Mouse (Mus musculus) limb, embryonic 12.5 days (tissue): Measurements from ENCODE around the gene Dusp15. TPM values are rescaled to one million over a fixed set of nuclear protein-coding genes. Genes with fewer than 3 reads are reported as not detected.
A peak's percentile ranks its signal among the peaks of the same experiment; 100 is the strongest.

Source experiments
- ATAC-seq: fragments of 200-750 bp; cut with Nextera tagmentation; 2 replicates; pipeline ENCODE4 v1.8.0; 2017; ENCODE audit warnings: low read depth, moderate TSS enrichment; ENCODE audit not compliant: insufficient number of reproducible peaks, insufficient read depth, low FRiP score, low TSS enrichment
- H3K27ac ChIP-seq: fragments of 300-500 bp; sonication (generic); 2 replicates; pipeline ENCODE4 v1.5.1; 2016; ENCODE audit warnings: mild to moderate bottlenecking, moderate library complexity
- H3K27me3 ChIP-seq: fragments of 300-500 bp; sonication (generic); 2 replicates; pipeline ENCODE4 v1.6.1; 2016; ENCODE audit warnings: mild to moderate bottlenecking, moderate library complexity
- H3K36me3 ChIP-seq: fragments of 300-500 bp; sonication (generic); 2 replicates; pipeline ENCODE4 v1.6.1; 2016; ENCODE audit warnings: mild to moderate bottlenecking, moderate library complexity
- H3K4me1 ChIP-seq: fragments of 300-500 bp; sonication (generic); replicated peaks from 2 replicates; pipeline ENCODE4 v1.6.1; 2016
- H3K4me2 ChIP-seq: fragments of 300-500 bp; sonication (generic); 2 replicates; pipeline ENCODE4 v1.6.1; 2016; ENCODE audit warnings: mild to moderate bottlenecking, moderate library complexity
- H3K4me3 ChIP-seq: fragments of 300-500 bp; sonication (generic); replicated peaks from 2 replicates; pipeline ENCODE4 v1.5.1; 2016; ENCODE audit warnings: mild to moderate bottlenecking
- H3K9ac ChIP-seq: fragments of 300-500 bp; sonication (generic); replicated peaks from 2 replicates; pipeline ENCODE4 v1.6.1; 2016; ENCODE audit warnings: mild to moderate bottlenecking, moderate library complexity
- H3K9me3 ChIP-seq: fragments of 300-500 bp; sonication (generic); 2 replicates; pipeline ENCODE4 v1.6.1; 2016; ENCODE audit warnings: mild to moderate bottlenecking, moderate library complexity
- WGBS: fragments of 180-500 bp; shearing (Covaris S2); methylation state at CpG from one replicate; pipeline ENCODE4 v1.1.7; 2016; 5-methylcytosine and 5-hydroxymethylcytosine counted together
- polyA plus RNA-seq: library from polyadenylated mRNA; unstranded; fragments of >200 nt; fragmentation: Nextera tagmentation; extraction: Ambion mirVana; gene quantifications from 2 replicates; pipeline ENCODE4 v1.2.1, GENCODE M21; 2016

Dusp15 gene
- polyA plus RNA-seq, 1 experiment from 2014 or later: 0.60 TPM

DNA sequence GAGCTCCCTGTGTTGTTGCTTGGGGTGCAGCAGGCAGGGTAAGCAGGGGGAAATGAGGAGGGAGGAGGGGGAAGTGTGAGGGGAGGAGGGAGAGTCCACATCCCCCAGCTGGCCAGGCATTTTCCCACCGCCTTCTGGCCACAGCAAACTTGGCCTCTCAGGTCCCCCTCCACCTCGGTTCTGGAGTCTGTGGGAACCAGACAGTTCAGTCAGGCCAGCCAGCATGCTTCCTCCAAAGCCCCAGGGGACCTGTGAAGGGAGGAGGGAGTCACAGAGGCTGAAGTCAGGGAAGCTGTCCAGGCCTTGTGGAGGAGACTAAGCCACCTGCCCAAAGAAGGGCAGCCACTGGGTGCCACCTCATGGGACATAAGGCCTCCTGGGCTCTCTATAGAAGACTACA, 21.2 kb downstream of the Dusp15 start:
- no peak overlapping the region for H3K4me2 ChIP-seq
- no peaks in the 10 kb centered on the region; the same call in 1 of the 2 replicates for H3K27me3 ChIP-seq
- WGBS: 18% methylated on average over 2 of the region's 2 CpGs
- no peaks in the 10 kb centered on the region for H3K36me3 ChIP-seq
- ATAC-seq: no peak
- no peaks in the 10 kb centered on the region for H3K9me3 ChIP-seq
- no peak overlapping the region for H3K4me3 ChIP-seq
- peaks cover 60% of the 10 kb centered on the region for H3K4me1 ChIP-seq
- H3K27ac ChIP-seq: no peak overlapping the region
- no peak overlapping the region for H3K9ac ChIP-seq

DNA sequence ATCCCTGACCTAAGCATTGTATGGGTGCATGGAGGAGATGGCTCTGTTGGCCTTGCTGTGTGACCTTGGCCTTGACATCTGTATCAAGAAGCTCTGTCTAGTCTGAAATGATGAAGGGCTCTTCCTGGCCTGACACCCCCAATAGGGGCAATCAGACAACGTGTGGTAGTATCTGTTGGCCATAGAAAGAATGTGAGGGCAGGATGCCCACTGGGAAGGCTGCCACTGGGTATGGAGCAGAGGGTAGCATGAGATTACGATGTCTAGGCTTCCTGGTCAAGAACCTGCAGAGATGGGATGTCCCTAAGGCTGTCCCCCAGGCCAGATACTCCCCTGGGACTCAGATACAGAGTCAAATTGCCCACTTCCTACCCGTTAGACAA, 22.5 kb downstream of the Dusp15 start:
- H3K9ac ChIP-seq: no peak overlapping the region
- H3K9me3 ChIP-seq: no peaks in the 10 kb centered on the region
- H3K4me2 ChIP-seq: no peak overlapping the region
- no peak for ATAC-seq
- no peaks in the 10 kb centered on the region for H3K36me3 ChIP-seq
- no peaks in the 10 kb centered on the region; the same call in 1 of the 2 replicates for H3K27me3 ChIP-seq
- no peak overlapping the region for H3K27ac ChIP-seq
- H3K4me1 ChIP-seq: peaks cover 72% of the 10 kb centered on the region
- 80% methylated on average over 3 of the region's 3 CpGs for WGBS
- H3K4me3 ChIP-seq: no peak overlapping the region

DNA sequence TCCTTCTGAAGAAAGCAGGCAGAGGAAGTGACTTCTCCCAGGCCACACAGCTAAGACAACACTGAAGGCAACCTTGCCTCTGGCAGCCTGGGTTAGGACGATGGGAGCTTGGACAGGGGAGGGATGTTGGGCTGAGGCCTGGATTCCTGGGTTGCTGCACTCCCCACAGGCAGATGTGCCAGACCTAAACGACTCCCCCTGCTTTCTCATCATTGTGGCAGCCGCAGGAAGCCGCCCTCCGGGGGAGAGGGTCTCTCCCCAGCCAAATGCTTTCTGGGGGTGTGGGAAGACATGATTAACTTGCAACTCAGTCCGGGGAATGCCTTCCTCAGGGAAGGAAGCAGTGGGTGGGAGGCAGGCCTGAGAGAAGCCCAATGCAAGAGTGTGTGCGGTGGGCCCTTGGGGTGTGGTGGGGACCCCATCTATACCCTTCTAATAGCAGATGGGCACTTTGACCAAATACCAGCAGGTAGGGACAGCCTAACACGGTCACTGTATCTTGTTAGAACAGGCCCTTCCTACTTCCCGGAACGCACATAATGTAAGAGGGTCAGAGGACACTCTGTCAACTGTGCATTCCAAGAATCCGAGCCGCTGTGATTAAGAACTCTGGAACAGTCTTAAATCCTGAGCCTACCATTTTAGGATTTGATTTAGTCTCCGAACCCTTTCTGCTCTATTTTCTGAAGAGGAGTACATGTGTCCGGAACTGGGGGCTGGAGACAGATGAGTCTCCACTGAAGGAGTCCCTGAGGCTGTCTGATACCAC, 23.1 kb downstream of the Dusp15 start:
- Histone ChIP-seq H3K27ac (no peak overlapping the region), H3K4me1 (peaks cover 73% of the 10 kb centered on the region)

DNA sequence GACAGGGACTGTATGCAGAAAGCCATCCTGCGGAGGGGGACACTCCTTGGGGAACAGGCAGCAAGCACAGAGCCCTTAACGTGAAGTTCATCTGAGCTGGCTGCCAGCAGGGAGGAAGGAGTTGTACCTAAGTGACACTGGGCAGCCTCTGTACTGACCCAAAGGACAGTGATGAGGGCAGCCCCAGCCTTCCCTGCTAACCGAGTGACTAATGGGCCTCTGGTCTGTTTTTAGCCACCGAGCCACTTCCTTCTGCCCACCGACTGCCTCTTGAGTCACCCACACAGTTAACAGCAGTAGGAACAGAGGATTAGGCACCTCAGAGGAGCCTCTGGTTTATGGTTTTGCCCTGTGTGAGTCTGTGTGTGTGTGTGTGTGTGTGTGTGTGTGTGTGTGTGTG, 24.1 kb downstream of the Dusp15 start:
- ATAC-seq: no peak
- no peak overlapping the region for H3K4me2 ChIP-seq
- H3K9me3 ChIP-seq: no peaks in the 10 kb centered on the region
- no peaks in the 10 kb centered on the region for H3K36me3 ChIP-seq
- H3K4me1 ChIP-seq: peaks cover 71% of the 10 kb centered on the region
- H3K9ac ChIP-seq: no peak overlapping the region
- H3K4me3 ChIP-seq: no peak overlapping the region
- H3K27ac ChIP-seq: no peak overlapping the region
- WGBS: 31% methylated on average over 5 of the region's 5 CpGs
- no peaks in the 10 kb centered on the region; the same call in 1 of the 2 replicates for H3K27me3 ChIP-seq

More for the DNA sequence above, 23.1 kb downstream of the Dusp15 start:
- WGBS: 51% methylated on average over 14 of the region's 14 CpGs
- no peak for ATAC-seq
- no peak overlapping the region for H3K9ac ChIP-seq
- no peaks in the 10 kb centered on the region for H3K9me3 ChIP-seq
- no peak overlapping the region for H3K4me3 ChIP-seq
- H3K36me3 ChIP-seq: no peaks in the 10 kb centered on the region
- H3K27me3 ChIP-seq: no peaks in the 10 kb centered on the region; the same call in 1 of the 2 replicates
- no peak overlapping the region for H3K4me2 ChIP-seq

GRCm38 (mm10) chr2:152926896-152927295, 24.6 kb downstream of the Dusp15 start:
- Histone ChIP-seq H3K9ac (no peak overlapping the region), H3K4me1 (peaks cover 71% of the 10 kb centered on the region), H3K27ac (no peak overlapping the region)

GRCm38 (mm10) chr2:152925189-152925872, 26.2 kb downstream of the Dusp15 start:
- WGBS: 28% methylated on average over 11 of the region's 11 CpGs
- Histone ChIP-seq H3K4me3 (no peak overlapping the region), H3K4me2 (no peak overlapping the region), H3K9ac (peak overlapping the region; percentile 34; the same call in 1 of the 2 replicates), H3K9me3 (no peaks in the 10 kb centered on the region), H3K27me3 (no peaks in the 10 kb centered on the region), H3K27ac (peak overlapping the region; percentile 87), H3K36me3 (no peaks in the 10 kb centered on the region), H3K4me1 (peaks cover 64% of the 10 kb centered on the region)
- peak; percentile 49; the same call in 1 of the 2 replicates for ATAC-seq

More at GRCm38 (mm10) chr2:152926896-152927295, 24.6 kb downstream of the Dusp15 start:
- H3K27me3 ChIP-seq: no peaks in the 10 kb centered on the region; the same call in 1 of the 2 replicates
- H3K9me3 ChIP-seq: no peaks in the 10 kb centered on the region
- no peaks in the 10 kb centered on the region for H3K36me3 ChIP-seq
- 68% methylated on average over 9 of the region's 9 CpGs for WGBS
- H3K4me2 ChIP-seq: no peak overlapping the region
- no peak overlapping the region for H3K4me3 ChIP-seq
- ATAC-seq: no peak

DNA sequence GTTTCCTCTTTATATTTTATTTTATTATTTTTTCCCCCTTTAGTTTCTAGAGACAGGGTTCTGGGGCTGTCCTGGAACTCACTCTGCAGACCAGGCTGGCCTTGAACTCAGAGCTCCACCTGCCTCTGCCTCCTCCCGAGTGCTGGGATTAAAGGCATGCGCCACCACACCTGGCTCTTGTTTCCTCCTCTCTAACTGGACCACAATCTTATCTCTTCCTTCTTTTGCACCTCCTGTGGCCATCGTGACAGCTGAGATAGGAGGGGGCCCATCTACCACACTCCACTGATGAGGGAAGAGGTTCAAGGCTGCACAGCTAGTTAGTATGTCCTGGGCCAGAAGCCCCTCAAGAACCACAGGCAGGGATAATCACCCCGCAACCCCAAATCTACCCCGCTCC, 27.0 kb downstream of the Dusp15 start:
- no peaks in the 10 kb centered on the region for H3K36me3 ChIP-seq
- WGBS: 78% methylated on average over 5 of the region's 5 CpGs
- ATAC-seq: no peak
- H3K9ac ChIP-seq: no peak overlapping the region
- H3K9me3 ChIP-seq: no peaks in the 10 kb centered on the region
- no peak overlapping the region for H3K4me3 ChIP-seq
- H3K4me1 ChIP-seq: peaks cover 57% of the 10 kb centered on the region
- H3K27me3 ChIP-seq: no peaks in the 10 kb centered on the region
- no peak overlapping the region for H3K27ac ChIP-seq
- H3K4me2 ChIP-seq: no peak overlapping the region

DNA sequence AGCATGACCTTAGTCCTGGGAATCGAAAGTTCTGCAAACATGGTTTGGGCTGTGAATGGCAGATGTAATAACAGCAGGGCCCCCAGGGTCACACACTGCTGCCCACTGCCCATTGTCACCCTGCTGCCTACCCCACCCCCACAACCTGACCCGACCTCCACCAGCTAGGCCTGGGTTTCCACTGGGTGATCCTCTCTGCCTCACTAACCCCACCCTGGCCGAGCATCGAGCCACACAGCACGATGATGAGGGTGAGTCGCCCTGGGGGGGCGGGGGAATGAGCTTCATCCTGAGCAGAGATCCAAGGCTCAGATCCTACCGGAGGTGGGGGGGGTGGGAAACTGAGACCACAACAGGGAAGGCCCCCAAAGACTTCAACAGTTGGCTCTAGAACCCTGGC, 27.4 kb downstream of the Dusp15 start:
- no peak overlapping the region for H3K4me3 ChIP-seq
- H3K27ac ChIP-seq: no peak overlapping the region
- no peaks in the 10 kb centered on the region for H3K27me3 ChIP-seq
- H3K4me1 ChIP-seq: peaks cover 57% of the 10 kb centered on the region
- H3K9ac ChIP-seq: no peak overlapping the region
- H3K9me3 ChIP-seq: no peaks in the 10 kb centered on the region
- H3K36me3 ChIP-seq: no peaks in the 10 kb centered on the region
- no peak overlapping the region for H3K4me2 ChIP-seq
- ATAC-seq: no peak
- 76% methylated on average over 8 of the region's 8 CpGs for WGBS

- H3K4me2 ChIP-seq: no peak overlapping the region
- H3K27ac ChIP-seq: no peak overlapping the region
- 75% methylated on average over 3 of the region's 3 CpGs for WGBS
- no peaks in the 10 kb centered on the region for H3K9me3 ChIP-seq
- peaks cover 57% of the 10 kb centered on the region for H3K4me1 ChIP-seq
- H3K36me3 ChIP-seq: no peaks in the 10 kb centered on the region
- no peak overlapping the region for H3K9ac ChIP-seq
- ATAC-seq: no peak
- H3K27me3 ChIP-seq: no peaks in the 10 kb centered on the region
- no peak overlapping the region for H3K4me3 ChIP-seq
Measured at GRCm38 (mm10) chr2:152923621-152924020, 27.9 kb downstream of the Dusp15 start.

DNA sequence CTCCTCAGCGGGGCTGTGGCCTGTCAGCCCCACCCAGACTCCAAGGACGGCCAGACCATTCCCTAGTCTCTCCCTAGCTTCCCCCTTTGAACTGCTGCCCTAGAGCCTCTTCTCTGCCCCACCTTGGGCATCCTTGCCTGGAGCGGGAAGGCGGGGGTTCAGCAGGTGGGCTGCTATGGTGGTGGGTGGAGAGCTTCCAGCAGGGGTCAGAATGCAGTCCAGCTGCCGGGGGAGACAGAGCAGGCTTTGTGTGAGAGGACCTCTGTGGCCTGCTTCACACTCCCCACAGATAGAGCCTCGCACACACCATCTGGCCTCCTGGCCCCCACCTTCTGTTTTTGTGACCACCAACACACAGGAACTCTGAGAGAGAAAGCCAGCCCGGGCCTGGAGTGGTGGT, 29.1 kb downstream of the Dusp15 start:
- ATAC-seq: no peak
- H3K9me3 ChIP-seq: no peaks in the 10 kb centered on the region
- H3K27ac ChIP-seq: 0 out of 2 replicates have a peak overlapping the region, but pooled peaks have one; percentile 17
- H3K9ac ChIP-seq: peak overlapping the region; percentile 31; the same call in 1 of the 2 replicates
- peaks cover 47% of the 10 kb centered on the region for H3K4me1 ChIP-seq
- whole genome bisulfite sequencing: 23% methylated on average over 7 of the region's 7 CpGs
- H3K4me3 ChIP-seq: no peak overlapping the region
- no peak overlapping the region; the same call in 1 of the 2 replicates for H3K4me2 ChIP-seq
- 0 out of 2 replicates have a peak, but pooled peaks cover under 1% of the 10 kb centered on the region for H3K27me3 ChIP-seq
- H3K36me3 ChIP-seq: no peaks in the 10 kb centered on the region

- no peak for ATAC-seq
- WGBS: 49% methylated on average over 9 of the region's 9 CpGs
- H3K4me3 ChIP-seq: no peak overlapping the region
- no peaks in the 10 kb centered on the region for H3K9me3 ChIP-seq
- peaks cover 19% of the 10 kb centered on the region for H3K4me1 ChIP-seq
- H3K27me3 ChIP-seq: peaks cover 21% of the 10 kb centered on the region
- H3K36me3 ChIP-seq: no peaks in the 10 kb centered on the region
- no peak overlapping the region for H3K9ac ChIP-seq
- H3K27ac ChIP-seq: no peak overlapping the region
- no peak overlapping the region for H3K4me2 ChIP-seq
Measured at GRCm38 (mm10) chr2:152917671-152918070, 33.8 kb downstream of the Dusp15 start.
